Mouse (Mus musculus) megakaryocyte, embryonic 14.5 days (primary cell): ENCODE results near the gene Vpreb1.

Experiments
- FLI1 ChIP-seq: IDR thresholded peaks from 2 replicates; pipeline ENCODE4 v1.6.1; 2012; ENCODE audit warnings: low read length, inconsistent platforms, mixed read lengths
- GATA1 ChIP-seq: IDR thresholded peaks from 3 replicates; pipeline ENCODE4 v1.6.1; 2012; ENCODE audit warnings: mixed read lengths, low read length, inconsistent platforms, borderline replicate concordance

DNA sequence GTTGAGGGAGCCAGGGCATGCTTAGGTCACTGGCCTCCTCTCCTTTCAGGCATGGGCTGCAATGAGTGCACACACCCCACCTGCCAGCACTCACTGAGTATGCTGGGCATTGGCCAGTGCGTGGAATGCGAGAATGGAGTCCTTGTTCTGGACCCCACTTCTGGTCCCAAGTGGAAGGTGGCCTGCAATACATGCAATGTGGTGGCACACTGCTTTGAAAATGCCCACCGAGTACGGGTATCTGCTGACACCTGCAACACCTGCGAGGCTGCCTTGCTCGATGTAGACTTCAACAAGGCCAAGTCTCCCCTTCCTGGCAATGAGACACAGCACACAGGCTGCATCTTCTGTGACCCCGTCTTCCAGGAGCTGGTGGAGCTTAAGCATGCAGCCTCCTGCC, 21.7 kb upstream of the Vpreb1 start:
- no peak for TF ChIP-seq GATA1
- TF ChIP-seq FLI1, result no peak
